Mouse (Mus musculus) forebrain, embryonic 14.5 days (tissue): ENCODE measurements around the gene Mgea5. TPM values are rescaled to one million over a fixed set of nuclear protein-coding genes. Genes with fewer than 3 reads are reported as not detected.

ENCODE experiments used
- ATAC-seq: fragments of 200-750 bp; cut with Nextera tagmentation; 2 replicates; pipeline ENCODE4 v1.8.0; 2017; ENCODE audit warnings: mild to moderate bottlenecking, moderate library complexity
- DNase-seq: peaks from one replicate; pipeline ENCODE4 v3.0.0-alpha.2; 2015; ENCODE audit warnings: low spot score
- H3K27ac ChIP-seq: fragments of 300-500 bp; sonication (generic); 2 replicates; pipeline ENCODE4 v1.5.1; 2014; ENCODE audit warnings: low read depth, mild to moderate bottlenecking, control low read depth, low read length, moderate library complexity
- H3K27me3 ChIP-seq: fragments of 300-500 bp; sonication (generic); replicated peaks from 2 replicates; pipeline ENCODE4 v1.6.1; 2014; ENCODE audit warnings: low read length, control low read depth, mixed read lengths; ENCODE audit not compliant: control insufficient read depth, insufficient read depth
- H3K36me3 ChIP-seq: fragments of 300-500 bp; sonication (generic); 2 replicates; pipeline ENCODE4 v1.6.1; 2014; ENCODE audit warnings: low read length, control low read depth; ENCODE audit not compliant: control insufficient read depth, insufficient read depth
- H3K4me1 ChIP-seq: fragments of 300-500 bp; sonication (generic); 2 replicates; pipeline ENCODE4 v1.6.1; 2014; ENCODE audit warnings: antibody characterized with exemption, low read length, control low read depth; ENCODE audit not compliant: control insufficient read depth, insufficient read depth
- H3K4me2 ChIP-seq: fragments of 300-500 bp; sonication (generic); 2 replicates; pipeline ENCODE4 v1.6.1; 2014; ENCODE audit warnings: mild to moderate bottlenecking, control low read depth, low read length
- H3K4me3 ChIP-seq: fragments of 300-500 bp; sonication (generic); 2 replicates; pipeline ENCODE4 v1.5.1; 2014; ENCODE audit warnings: low read depth, low read length, control low read depth
- H3K9ac ChIP-seq: fragments of 300-500 bp; sonication (generic); 2 replicates; pipeline ENCODE4 v1.6.1; 2014; ENCODE audit warnings: mild to moderate bottlenecking, low read length, control low read depth, moderate library complexity
- H3K9me3 ChIP-seq: fragments of 300-500 bp; sonication (generic); replicated peaks from 2 replicates; pipeline ENCODE4 v1.6.1; 2016; ENCODE audit warnings: low read length, control low read depth, mixed read lengths; ENCODE audit not compliant: control insufficient read depth
- WGBS: fragments of 180-500 bp; shearing (Covaris S2); extraction: QIAGEN DNeasy Blood & Tissue Kit; methylation state at CpG from one replicate; pipeline ENCODE4 v1.1.7; 2014; 5-methylcytosine and 5-hydroxymethylcytosine counted together
- polyA plus RNA-seq: library from polyadenylated mRNA; unstranded; fragments of >200 nt; fragmentation: Nextera tagmentation; extraction: Ambion mirVana; gene quantifications from 2 replicates; pipeline ENCODE4 v1.2.1, GENCODE M21; 2014

Mgea5 gene
- polyA plus RNA-seq, 1 experiment from 2014 or later: 70.2 TPM

- 90% methylated on average over 13 of the region's 13 CpGs for WGBS
- ATAC-seq (no peak), DNase-seq (no peak)
- Histone ChIP-seq H3K27ac (no peak overlapping the region), H3K27me3 (no peaks in the 10 kb centered on the region), H3K36me3 (peaks cover 53% of the 10 kb centered on the region), H3K4me3 (no peak overlapping the region), H3K9ac (peak overlapping the region; percentile 35; the same call in 1 of the 2 replicates), H3K4me1 (peaks cover 21% of the 10 kb centered on the region), H3K4me2 (peak overlapping the region; percentile 55), H3K9me3 (no peaks in the 10 kb centered on the region)
Measured at GRCm38 (mm10) chr19:45780350-45780915, 3.2 kb downstream of the Mgea5 start.

DNA sequence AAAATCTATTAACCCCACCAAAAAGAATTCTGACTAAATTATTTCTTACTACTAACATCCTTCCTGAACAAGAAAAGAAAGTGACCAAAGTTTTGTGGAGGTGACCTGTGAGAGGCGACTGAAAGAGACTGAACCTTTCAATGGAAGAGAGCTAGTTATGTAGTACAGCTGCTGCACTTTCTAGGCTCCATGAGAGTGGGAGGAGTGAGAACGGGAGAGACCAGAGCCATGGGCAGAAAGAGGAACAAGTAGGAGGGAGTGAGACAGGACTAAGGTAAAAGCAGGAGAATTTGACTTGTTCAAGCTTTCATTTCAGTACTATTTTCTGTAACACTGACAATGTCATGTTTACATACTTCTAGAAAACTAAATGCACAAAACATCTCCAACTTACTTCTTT is 8.2 kb downstream of the Mgea5 start:
- H3K27ac ChIP-seq: no peak overlapping the region
- no peak for DNase-seq
- no peak overlapping the region for H3K9ac ChIP-seq
- H3K4me3 ChIP-seq: no peak overlapping the region
- H3K4me2 ChIP-seq: no peak overlapping the region
- H3K27me3 ChIP-seq: no peaks in the 10 kb centered on the region
- ATAC-seq: no peak
- H3K36me3 ChIP-seq: peaks cover 96% of the 10 kb centered on the region
- 84% methylated on average over 2 of the region's 2 CpGs for WGBS
- peaks cover 5% of the 10 kb centered on the region for H3K4me1 ChIP-seq
- H3K9me3 ChIP-seq: no peaks in the 10 kb centered on the region

DNA sequence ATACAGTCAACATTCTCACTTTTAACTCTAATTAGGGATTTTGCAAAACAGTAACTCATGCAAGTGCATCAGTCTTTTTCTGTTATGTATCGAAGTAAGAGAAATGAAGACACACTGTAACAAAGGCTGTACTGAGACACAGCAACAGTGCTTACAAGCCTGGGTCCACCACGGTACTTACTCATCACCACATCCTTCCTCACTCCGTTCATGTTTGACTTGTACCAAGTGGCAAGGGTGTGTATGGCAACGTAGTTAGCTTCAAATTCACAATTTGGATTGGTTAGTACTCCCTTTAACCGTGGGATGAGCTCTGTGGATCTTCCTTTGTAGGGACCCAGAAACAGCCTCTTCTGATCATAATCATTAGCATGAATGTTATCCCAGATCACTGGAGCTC is 12.1 kb downstream of the Mgea5 start:
- DNase-seq (no peak), ATAC-seq (no peak)
- H3K36me3 ChIP-seq: peaks cover 96% of the 10 kb centered on the region
- no peaks in the 10 kb centered on the region for H3K9me3 ChIP-seq
- H3K4me3 ChIP-seq: no peak overlapping the region
- WGBS: 90% methylated on average over 5 of the region's 5 CpGs
- no peaks in the 10 kb centered on the region for H3K27me3 ChIP-seq
- H3K4me2 ChIP-seq: no peak overlapping the region
- no peaks in the 10 kb centered on the region for H3K4me1 ChIP-seq
- H3K27ac ChIP-seq: no peak overlapping the region
- no peak overlapping the region for H3K9ac ChIP-seq

GRCm38 (mm10) chr19:45760810-45761209 is 22.8 kb downstream of the Mgea5 start:
- Histone ChIP-seq H3K36me3 (peaks cover 93% of the 10 kb centered on the region), H3K27me3 (no peaks in the 10 kb centered on the region), H3K9ac (no peak overlapping the region), H3K4me1 (no peaks in the 10 kb centered on the region), H3K4me2 (no peak overlapping the region), H3K27ac (no peak overlapping the region), H3K4me3 (no peak overlapping the region), H3K9me3 (no peaks in the 10 kb centered on the region)
- ATAC-seq: no peak
- WGBS: 86% methylated on average over 3 of the region's 3 CpGs
- no peak for DNase-seq

DNA sequence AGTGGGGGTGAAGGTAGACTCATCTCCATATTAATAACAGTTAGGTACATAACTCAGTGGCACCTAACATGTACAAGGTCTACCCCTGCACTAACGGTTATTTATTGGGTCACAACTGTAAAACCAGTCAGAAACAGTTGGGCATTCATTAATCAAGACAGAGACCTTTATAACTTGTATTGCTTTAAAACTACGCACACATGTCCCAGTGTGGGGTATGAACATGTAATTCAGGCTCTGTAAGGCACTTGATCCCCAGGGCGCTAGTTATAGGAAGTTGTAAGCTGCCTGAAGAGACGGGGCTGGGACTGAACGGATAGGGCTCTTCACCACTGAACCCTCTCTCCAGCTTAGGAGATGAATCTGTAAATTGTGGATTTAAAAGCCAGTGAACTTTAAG is 25.0 kb downstream of the Mgea5 start:
- no peak overlapping the region for H3K9ac ChIP-seq
- no peaks in the 10 kb centered on the region for H3K27me3 ChIP-seq
- WGBS: 95% methylated on average over 5 of the region's 5 CpGs
- no peak overlapping the region for H3K4me3 ChIP-seq
- no peaks in the 10 kb centered on the region for H3K4me1 ChIP-seq
- no peak for ATAC-seq
- H3K9me3 ChIP-seq: no peaks in the 10 kb centered on the region
- no peak overlapping the region for H3K27ac ChIP-seq
- no peak overlapping the region for H3K4me2 ChIP-seq
- peaks cover 94% of the 10 kb centered on the region for H3K36me3 ChIP-seq
- DNase-seq: no peak

DNA sequence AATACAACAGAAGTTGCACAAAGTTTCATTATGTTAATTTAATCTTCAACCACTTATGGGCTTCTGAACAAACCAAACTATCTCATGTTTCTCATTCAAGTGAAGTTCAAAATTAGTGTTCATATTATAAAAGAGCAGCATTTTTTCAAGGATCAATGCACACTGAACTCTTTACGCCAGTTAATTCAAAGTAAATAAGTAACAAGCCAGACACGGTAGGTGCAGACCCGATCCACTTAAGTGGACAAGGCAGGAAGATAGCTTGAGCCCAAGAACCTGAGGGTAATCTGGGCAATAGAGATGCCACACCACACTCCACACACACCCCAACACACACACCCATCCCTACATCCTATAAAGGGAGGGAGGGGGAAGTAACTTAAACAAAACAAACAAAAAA is 30.1 kb downstream of the Mgea5 start:
- no peak for ATAC-seq
- WGBS: 97% methylated on average over 3 of the region's 3 CpGs

DNA sequence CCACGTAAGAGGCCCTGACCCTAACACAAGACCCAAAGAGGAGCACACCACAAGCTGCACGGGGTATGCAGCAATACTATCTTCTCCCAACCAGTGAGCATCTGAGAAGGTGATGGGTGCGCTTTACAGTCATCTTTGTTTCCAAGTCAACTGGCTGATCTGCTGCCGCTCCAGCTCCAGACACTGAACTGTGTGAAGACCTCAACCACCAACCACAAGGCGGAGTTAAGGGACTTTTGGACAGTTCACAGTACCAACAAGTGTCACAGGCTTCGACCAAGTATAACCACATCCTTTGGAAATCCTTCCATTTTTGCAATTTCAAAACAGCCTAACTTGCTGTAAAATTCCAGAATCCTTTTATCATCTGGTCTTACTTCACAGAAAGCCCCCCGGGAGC is 31.8 kb downstream of the Mgea5 start:
- Histone ChIP-seq H3K4me1 (no peaks in the 10 kb centered on the region), H3K27ac (no peak overlapping the region), H3K27me3 (no peaks in the 10 kb centered on the region), H3K36me3 (peaks cover 54% of the 10 kb centered on the region), H3K9me3 (no peaks in the 10 kb centered on the region), H3K4me3 (no peak overlapping the region), H3K4me2 (no peak overlapping the region), H3K9ac (no peak overlapping the region)
- WGBS: 96% methylated on average over 7 of the region's 7 CpGs
- ATAC-seq (no peak), DNase-seq (no peak)

More for the DNA sequence above, 30.1 kb downstream of the Mgea5 start:
- Histone ChIP-seq H3K27me3 (no peaks in the 10 kb centered on the region), H3K4me3 (no peak overlapping the region), H3K4me1 (no peaks in the 10 kb centered on the region), H3K36me3 (peaks cover 71% of the 10 kb centered on the region), H3K9ac (no peak overlapping the region), H3K27ac (no peak overlapping the region), H3K9me3 (no peaks in the 10 kb centered on the region), H3K4me2 (no peak overlapping the region)
- no peak for DNase-seq

DNA sequence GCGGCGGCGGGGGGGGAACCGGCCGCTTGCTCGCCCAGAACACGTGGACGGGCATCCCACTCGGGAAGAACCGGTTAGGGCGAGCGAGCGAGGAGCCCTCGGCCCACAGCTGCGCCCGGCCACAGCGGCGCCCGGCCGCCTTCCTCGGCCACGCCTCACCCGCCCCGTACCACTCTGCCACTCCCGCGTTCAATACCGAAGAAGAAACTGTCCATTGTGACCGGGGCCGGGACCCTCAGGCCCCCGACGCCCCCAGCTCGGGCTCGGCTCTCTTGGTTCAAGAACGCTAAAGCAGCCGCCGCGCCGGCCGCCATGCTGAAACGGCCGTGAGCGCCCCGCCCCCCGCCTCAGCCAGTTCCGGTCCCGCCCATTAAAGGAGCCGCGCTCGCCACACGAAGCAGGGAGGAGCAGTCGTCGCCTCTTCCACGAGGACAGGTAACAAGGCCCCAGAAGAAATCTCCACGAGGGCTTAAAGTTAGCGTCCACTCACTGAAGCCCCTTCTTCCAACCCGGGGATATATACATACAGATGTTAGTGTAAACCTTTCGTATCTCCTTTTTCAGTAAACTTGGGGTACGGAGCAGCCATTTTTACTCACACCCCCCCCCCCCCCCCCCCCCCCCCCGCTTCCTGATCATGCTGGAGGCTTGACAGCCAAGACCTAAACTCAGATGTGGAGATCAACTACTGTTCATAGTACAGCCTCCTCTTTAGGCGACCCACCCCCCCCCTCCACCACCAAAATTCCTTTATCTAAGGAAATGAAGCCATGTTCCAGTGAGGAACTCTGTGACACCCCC is 34.2 kb downstream of the Mgea5 start, which contains the start of gene Npm3:
TSS of gene Npm3 (minus strand) at position 349 of the 801 bp plus-strand sequence.
- H3K4me2 ChIP-seq: peak within 1 kb of the TSS; percentile 94
- peak within 1 kb of the TSS; percentile 84 for H3K9ac ChIP-seq
- H3K4me3 ChIP-seq: peak within 1 kb of the TSS; percentile 76
- ATAC-seq (peak; percentile 85), DNase-seq (peak; percentile 91)
- H3K9me3 ChIP-seq: no peaks in the 10 kb centered on the region
- no peak within 1 kb of the TSS for H3K27ac ChIP-seq
- peaks cover 16% of the 10 kb centered on the region for H3K27me3 ChIP-seq
- under 1% methylated on average over 59 of the region's 60 CpGs for WGBS
- peaks cover 6% of the 10 kb centered on the region; the same call in 1 of the 2 replicates for H3K4me1 ChIP-seq
- H3K36me3 ChIP-seq: peaks cover 31% of the 10 kb centered on the region

DNA sequence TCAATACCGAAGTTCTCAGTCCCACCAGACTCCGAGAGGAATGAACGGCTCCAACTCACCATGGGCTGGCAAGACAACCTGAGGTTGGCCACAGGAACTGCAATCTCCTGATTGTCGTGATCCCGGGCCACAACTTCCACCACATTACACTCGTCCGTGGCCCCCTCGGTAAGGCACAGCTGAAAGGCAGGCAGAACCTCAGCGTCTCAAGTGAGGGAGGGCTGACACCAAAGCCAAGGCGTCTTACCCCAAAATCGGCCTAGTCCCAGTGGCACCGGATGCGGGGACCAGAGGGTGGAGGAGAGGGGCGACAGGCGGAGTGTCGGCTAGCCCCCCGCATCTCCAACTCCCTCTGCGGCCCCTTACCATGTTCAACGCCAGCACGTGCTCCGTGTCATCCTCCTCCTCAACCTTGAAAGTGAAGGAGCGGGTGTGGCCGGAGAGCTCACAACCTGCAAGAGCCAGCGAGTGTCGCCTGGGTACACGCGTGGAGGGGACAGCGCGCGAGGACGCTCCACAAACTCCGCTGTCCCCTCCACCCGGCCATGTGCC is 34.9 kb downstream of the Mgea5 start:
- H3K27me3 ChIP-seq: peaks cover 23% of the 10 kb centered on the region
- peak overlapping the region; percentile 94 for H3K4me2 ChIP-seq
- DNase-seq (no peak), ATAC-seq (peak; percentile 11)
- peaks cover 24% of the 10 kb centered on the region for H3K36me3 ChIP-seq
- peaks cover 6% of the 10 kb centered on the region; the same call in 1 of the 2 replicates for H3K4me1 ChIP-seq
- H3K9me3 ChIP-seq: no peaks in the 10 kb centered on the region
- peak overlapping the region; percentile 84 for H3K9ac ChIP-seq
- H3K4me3 ChIP-seq: peak overlapping the region; percentile 76
- H3K27ac ChIP-seq: no peak overlapping the region
- WGBS: 2% methylated on average over 33 of the region's 33 CpGs
